Mouse (Mus musculus) brain, adult 10 weeks (tissue): ENCODE measurements around the gene Cpne9. TPM values are rescaled to one million over a fixed set of nuclear protein-coding genes. Genes with fewer than 3 reads are reported as not detected.

Experiments used
- polyA plus RNA-seq: library from polyadenylated mRNA; stranded (reverse); fragments of 350-450 nt; fragmentation: Illumina TruSeq; extraction: RNeasy Lipid Tissue Mini Kit (QIAGEN cat#74804); gene quantifications from one replicate; pipeline ENCODE4 v1.2.3, GENCODE M21; 2015; ENCODE audit warnings: low read depth, low replicate concordance

The Cpne9 gene
- 68.6 TPM for polyA plus RNA-seq

GRCm38 (mm10) chr6:113282101-113282802 lies at the start of gene Cpne9:
Gene Cpne9 (plus strand): TSS chr6:113282307.

DNA sequence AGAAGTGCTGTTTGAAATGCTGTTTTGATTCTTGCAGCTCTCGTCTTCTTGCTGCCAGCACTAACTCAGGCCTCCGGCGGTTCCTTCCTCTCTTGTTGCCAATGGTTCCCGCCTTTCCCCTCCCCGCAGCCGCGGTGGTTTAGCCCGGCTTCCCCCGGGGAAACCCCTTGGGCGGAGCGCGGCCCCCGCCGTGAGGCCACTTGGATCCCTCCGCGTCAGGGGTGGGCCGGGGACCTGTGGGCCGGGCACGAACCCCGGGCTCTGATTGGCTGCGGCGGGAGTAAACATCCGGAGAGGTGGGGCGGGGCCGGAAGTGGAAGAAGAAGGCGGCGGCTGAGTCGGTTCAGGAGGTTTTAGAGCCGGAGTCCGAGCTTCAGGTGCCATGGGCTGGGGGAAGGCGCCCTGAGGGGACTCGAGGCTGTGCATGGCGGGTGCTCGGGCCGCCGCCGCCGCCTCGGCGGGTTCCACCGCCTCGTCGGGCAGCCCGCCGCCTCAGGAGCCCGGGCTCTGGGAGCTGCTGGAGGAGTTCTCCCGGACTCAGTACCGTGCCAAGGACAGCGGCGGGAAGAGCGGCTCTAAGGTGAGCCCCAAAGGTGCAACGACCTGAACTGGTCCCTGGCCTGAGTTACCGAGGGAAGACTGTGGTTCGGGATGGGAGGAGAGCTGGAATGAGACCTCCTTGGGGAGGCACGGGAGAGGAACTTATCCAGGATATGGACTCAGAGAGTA lies 44.4 kb upstream of the Cpne9 start, which contains the start of gene Mtmr14:
Gene Mtmr14, plus strand, starts transcription at position 302 of the 729 bp plus-strand sequence.

GRCm38 (mm10) chr6:113306986-113307349 lies 24.9 kb downstream of the Cpne9 start, which contains the start of gene Brpf1:
Gene Brpf1 (plus strand): TSS chr6:113307137.

GRCm38 (mm10) chr6:113326533-113327315 lies 44.6 kb downstream of the Cpne9 start, which contains the start of gene Ogg1:
Gene Ogg1 (plus strand): TSS chr6:113326972.

DNA sequence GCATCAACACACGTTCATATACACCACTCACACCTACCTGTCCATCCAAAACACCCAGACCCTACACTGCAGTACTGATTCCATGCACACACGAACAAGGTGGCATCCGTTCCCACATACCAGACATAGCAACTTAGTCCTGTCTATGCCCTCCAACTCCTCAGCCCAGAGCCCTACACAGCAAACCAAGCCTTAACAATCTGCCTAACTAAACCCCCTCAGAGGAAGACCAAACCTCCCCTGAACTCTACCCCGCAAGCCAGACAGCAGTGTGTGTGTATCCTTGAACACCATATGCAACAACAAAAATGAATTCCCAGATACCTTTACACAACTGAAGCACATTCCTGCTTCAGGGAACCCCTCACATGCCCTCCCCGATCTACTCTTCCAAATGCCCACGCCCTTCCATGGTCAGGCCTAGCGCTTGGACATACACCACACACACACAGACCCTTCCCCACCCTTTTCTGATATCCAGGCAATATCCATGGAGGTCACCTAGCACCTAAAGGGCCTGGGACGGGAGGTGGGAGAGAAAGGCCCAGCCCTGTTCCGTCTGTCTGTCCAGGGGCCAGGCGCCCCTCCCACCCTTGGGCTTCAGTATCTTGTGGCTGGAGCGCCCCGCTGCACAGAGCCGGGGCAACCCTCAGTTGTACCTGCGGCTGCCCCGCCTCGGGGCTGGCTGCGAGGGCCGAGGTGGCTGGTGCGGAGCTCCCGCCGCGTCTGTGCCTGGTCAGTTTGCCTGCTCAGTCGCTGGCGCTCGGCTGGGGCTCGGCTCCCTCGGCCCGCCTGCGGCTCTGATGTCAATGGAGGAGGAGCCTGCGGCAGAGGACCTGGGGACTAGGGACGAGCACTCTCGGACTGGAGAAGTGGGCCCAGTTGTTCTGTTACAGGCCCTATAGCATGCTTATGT lies 61.3 kb downstream of the Cpne9 start, which contains the start of gene Camk1:
Gene Camk1, minus strand, starts transcription at position 808 of the 916 bp plus-strand sequence.

Other genes starting within 250 kb of the Cpne9 start
- gene Thumpd3, start 236.1 kb upstream of the Cpne9 start, polyA plus RNA-seq = 34.1 TPM
- gene Setd5, start 204.9 kb upstream of the Cpne9 start, polyA plus RNA-seq = 59.0 TPM
- 54.3 TPM for gene Lhfpl4, start 86.9 kb upstream of the Cpne9 start, polyA plus RNA-seq
- 20.7 TPM for gene Mtmr14, start 44.5 kb upstream of the Cpne9 start, polyA plus RNA-seq
- 17.7 TPM for gene Brpf1, start 24.8 kb downstream of the Cpne9 start, polyA plus RNA-seq
- gene Ogg1, start 44.7 kb downstream of the Cpne9 start, polyA plus RNA-seq = 11.3 TPM
- gene Camk1, start 61.7 kb downstream of the Cpne9 start, polyA plus RNA-seq = 128 TPM
- gene Tada3, start 95.6 kb downstream of the Cpne9 start, polyA plus RNA-seq = 37.3 TPM
- 271 TPM for gene Arpc4, start 95.8 kb downstream of the Cpne9 start, polyA plus RNA-seq
- gene Ttll3, start 107.0 kb downstream of the Cpne9 start, polyA plus RNA-seq = 15.3 TPM
- gene Rpusd3, start 137.0 kb downstream of the Cpne9 start, polyA plus RNA-seq = 15.5 TPM
- gene Cidec, start 153.5 kb downstream of the Cpne9 start, polyA plus RNA-seq = not detected
- 66.5 TPM for gene Jagn1, start 160.3 kb downstream of the Cpne9 start, polyA plus RNA-seq
- gene Il17re, start 176.2 kb downstream of the Cpne9 start, polyA plus RNA-seq = not detected
- 4.6 TPM for gene Il17rc, start 189.1 kb downstream of the Cpne9 start, polyA plus RNA-seq
- 88.4 TPM for gene Creld1, start 201.0 kb downstream of the Cpne9 start, polyA plus RNA-seq
- gene Prrt3, start 219.6 kb downstream of the Cpne9 start, polyA plus RNA-seq = 33.7 TPM
- 97.5 TPM for gene Emc3, start 249.3 kb downstream of the Cpne9 start, polyA plus RNA-seq
- gene Fancd2, start 249.4 kb downstream of the Cpne9 start, polyA plus RNA-seq = 2.2 TPM